Mouse (Mus musculus): ENCODE data around the gene Pigv.

DNA sequence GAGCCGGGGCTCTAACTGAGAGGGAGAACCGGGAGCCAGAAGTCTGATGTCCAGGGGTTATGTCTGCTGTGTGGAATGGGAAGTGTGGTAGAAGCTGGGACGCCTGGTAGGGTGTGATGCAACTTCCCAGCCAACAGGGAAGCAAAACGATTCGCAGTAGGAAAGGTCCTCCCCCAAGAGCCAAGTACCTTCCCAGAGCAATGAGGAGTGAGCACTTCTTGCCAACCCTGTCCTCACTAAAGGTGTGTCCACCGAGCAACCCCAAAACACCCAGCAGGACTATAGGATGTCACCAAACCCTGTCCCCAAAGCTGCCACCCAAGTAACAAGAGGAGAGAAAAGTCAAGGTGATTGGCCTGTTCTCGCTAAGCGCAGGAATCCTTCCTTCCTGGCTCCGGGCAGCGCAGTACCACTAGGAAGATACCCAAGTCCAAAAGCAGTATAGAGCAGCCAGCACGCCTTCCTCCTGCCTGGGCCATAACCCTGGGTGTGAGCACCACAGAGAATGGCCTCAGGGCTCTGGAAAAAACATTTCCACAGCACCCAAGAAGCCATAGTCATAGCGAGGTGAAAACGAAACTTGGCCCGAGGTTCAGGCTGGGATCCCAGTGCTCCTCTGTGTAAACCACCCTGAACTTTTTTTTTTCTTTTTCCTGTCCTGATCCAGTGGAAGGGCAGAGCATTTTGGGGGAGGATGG is 41.2 kb downstream of the Pigv start:
- TF ChIP-seq TCF12 (IDR thresholded peaks at IDR 0.05; ENCODE audit: low read depth, low read length): no peak
- no peak for TF ChIP-seq USF1 (IDR thresholded peaks at IDR 0.05; ENCODE audit: low read depth, low read length)
- no peak for TF ChIP-seq POLR2A (IDR thresholded peaks at IDR 0.05; ENCODE audit: low read depth, low read length)
- TF ChIP-seq E2F4 (IDR thresholded peaks at IDR 0.05; ENCODE audit: insufficient replicate concordance, low read depth, low read length): no peak
- TF ChIP-seq CTCF (conservative IDR thresholded peaks at IDR 0.05 in 1 of 2, IDR thresholded peaks at IDR 0.05 in 1 of 2; ENCODE audit: low read depth in 2 of 2, low read length in 2 of 2): no peak
- TF ChIP-seq SIN3A (IDR thresholded peaks at IDR 0.05; ENCODE audit: low read length): no peak; the same call in 1 of the 2 replicates
- TF ChIP-seq PAX5 (IDR thresholded peaks at IDR 0.05; ENCODE audit: low read length): no peak
- peak; percentile 49; the same call in 1 of the 2 replicates for TF ChIP-seq EP300 (IDR thresholded peaks at IDR 0.05; ENCODE audit: low read length)

Data from CH12.LX (cell line).